Mouse (Mus musculus): ENCODE results near the gene Gramd1a. TPM values are rescaled to one million over a fixed set of nuclear protein-coding genes. Genes with fewer than 3 reads are reported as not detected.

Gene Gramd1a
- total RNA-seq, 2 experiments from 2014 or later = 108 to 115 TPM

GRCm38 (mm10) chr7:31097583-31098248 lies 58.0 kb downstream of the Gramd1a start:
- DNase-seq (ENCODE audit: low spot score in 2 of 2) = peak; percentile 78 to 94

- no peak for DNase-seq (ENCODE audit: low spot score in 2 of 2)
These were observed 58.7 kb downstream of the Gramd1a start for GRCm38 (mm10) chr7:31096892-31097564.

GRCm38 (mm10) chr7:31094774-31095501 lies 60.8 kb downstream of the Gramd1a start:
- DNase-seq (ENCODE audit: low spot score in 2 of 2) = no peak

GRCm38 (mm10) chr7:31089721-31090120 lies 66.0 kb downstream of the Gramd1a start:
- DNase-seq (ENCODE audit: low spot score in 2 of 2) = no peak

GRCm38 (mm10) chr7:31088206-31088605 lies 67.5 kb downstream of the Gramd1a start:
- DNase-seq (ENCODE audit: low spot score in 2 of 2) = no peak

GRCm38 (mm10) chr7:31087262-31087661 lies 68.4 kb downstream of the Gramd1a start:
- DNase-seq (ENCODE audit: low spot score in 2 of 2) = no peak

- no peak for DNase-seq (ENCODE audit: low spot score in 2 of 2)
These were observed 69.4 kb downstream of the Gramd1a start for GRCm38 (mm10) chr7:31086175-31086755.

- peak in 1 of 2 experiments; percentile 61 for DNase-seq (ENCODE audit: low spot score in 2 of 2)
These were observed 70.5 kb downstream of the Gramd1a start for GRCm38 (mm10) chr7:31085171-31085570.

- no peak for DNase-seq (ENCODE audit: low spot score in 2 of 2)
These were observed 71.6 kb downstream of the Gramd1a start for GRCm38 (mm10) chr7:31084140-31084539.

GRCm38 (mm10) chr7:31082831-31083588 lies 72.7 kb downstream of the Gramd1a start:
- peak in 1 of 2 experiments; percentile 56 for DNase-seq (ENCODE audit: low spot score in 2 of 2)

- DNase-seq (ENCODE audit: low spot score in 2 of 2) = no peak
These were observed 73.6 kb downstream of the Gramd1a start for GRCm38 (mm10) chr7:31082106-31082505.

- DNase-seq (ENCODE audit: low spot score in 2 of 2) = no peak
These were observed 74.6 kb downstream of the Gramd1a start for GRCm38 (mm10) chr7:31081106-31081505.

GRCm38 (mm10) chr7:31080611-31081010 lies 75.1 kb downstream of the Gramd1a start:
- DNase-seq (ENCODE audit: low spot score in 2 of 2) = no peak

Other genes with a start within 250 kb of the Gramd1a start
- 100 to 1,000 TPM; 155 to 176 TPM for gene Mag, start 241.0 kb downstream of the Gramd1a start, total RNA-seq (2021)
- gene Hamp2, start 231.2 kb downstream of the Gramd1a start, total RNA-seq (2021) = not detected
- gene Hamp, start 211.9 kb downstream of the Gramd1a start, total RNA-seq (2021) = not detected
- gene Usf2, start 199.1 kb downstream of the Gramd1a start, total RNA-seq (2021) = 100 to 1,000 TPM; 134 to 139 TPM
- 1 to 10 TPM; 6.6 to 7.6 TPM for gene Lsr, start 182.4 kb downstream of the Gramd1a start, total RNA-seq (2021)
- gene Fam187b, start 182.1 kb downstream of the Gramd1a start, total RNA-seq (2021) = under 1 TPM in 1 of 2 experiments, not detected in 1; 0.18 TPM
- 10 to 100 TPM; 16.8 to 21.5 TPM for gene Fxyd5, start 113.4 kb downstream of the Gramd1a start, total RNA-seq (2021)
- gene Fxyd7, start 104.4 kb downstream of the Gramd1a start, total RNA-seq (2021) = 100 to 1,000 TPM in 1 of 2 experiments, 10 to 100 TPM in 1; 87.4 to 103 TPM
- 100 to 1,000 TPM; 113 to 114 TPM for gene Fxyd1, start 98.7 kb downstream of the Gramd1a start, total RNA-seq (2021)
- gene Lgi4, start 96.6 kb downstream of the Gramd1a start, total RNA-seq (2021) = 10 to 100 TPM; 37.9 to 40.4 TPM
- under 1 TPM; 0.58 to 0.92 TPM for gene Fxyd3, start 79.2 kb downstream of the Gramd1a start, total RNA-seq (2021)
- 1 to 10 TPM; 4.3 to 7.0 TPM for gene Hpn, start 40.6 kb downstream of the Gramd1a start, total RNA-seq (2021)
- 100 to 1,000 TPM; 669 to 714 TPM for gene Scn1b, start 28.9 kb downstream of the Gramd1a start, total RNA-seq (2021)
- not detected for gene Scgb2b2, start 134.6 kb upstream of the Gramd1a start, total RNA-seq (2021)
- not detected for gene Scgb1b2, start 135.9 kb upstream of the Gramd1a start, total RNA-seq (2021)
- not detected for gene Scgb2b3, start 206.2 kb upstream of the Gramd1a start, total RNA-seq (2021)
- gene Scgb1b3, start 219.7 kb upstream of the Gramd1a start, total RNA-seq (2021) = not detected